Mouse (Mus musculus) limb, embryonic 12.5 days (tissue): Measurements from ENCODE around the gene Psmd6. TPM values are rescaled to one million over a fixed set of nuclear protein-coding genes. Genes with fewer than 3 reads are reported as not detected.
A peak's percentile ranks its signal among the peaks of the same experiment; 100 is the strongest.

Experiments
- ATAC-seq: fragments of 200-750 bp; cut with Nextera tagmentation; 2 replicates; pipeline ENCODE4 v1.8.0; 2017; ENCODE audit warnings: low read depth, moderate TSS enrichment; ENCODE audit not compliant: insufficient number of reproducible peaks, insufficient read depth, low FRiP score, low TSS enrichment
- H3K27ac ChIP-seq: fragments of 300-500 bp; sonication (generic); 2 replicates; pipeline ENCODE4 v1.5.1; 2016; ENCODE audit warnings: mild to moderate bottlenecking, moderate library complexity
- H3K27me3 ChIP-seq: fragments of 300-500 bp; sonication (generic); 2 replicates; pipeline ENCODE4 v1.6.1; 2016; ENCODE audit warnings: mild to moderate bottlenecking, moderate library complexity
- H3K36me3 ChIP-seq: fragments of 300-500 bp; sonication (generic); 2 replicates; pipeline ENCODE4 v1.6.1; 2016; ENCODE audit warnings: mild to moderate bottlenecking, moderate library complexity
- H3K4me1 ChIP-seq: fragments of 300-500 bp; sonication (generic); replicated peaks from 2 replicates; pipeline ENCODE4 v1.6.1; 2016
- H3K4me2 ChIP-seq: fragments of 300-500 bp; sonication (generic); 2 replicates; pipeline ENCODE4 v1.6.1; 2016; ENCODE audit warnings: mild to moderate bottlenecking, moderate library complexity
- H3K4me3 ChIP-seq: fragments of 300-500 bp; sonication (generic); replicated peaks from 2 replicates; pipeline ENCODE4 v1.5.1; 2016; ENCODE audit warnings: mild to moderate bottlenecking
- H3K9ac ChIP-seq: fragments of 300-500 bp; sonication (generic); replicated peaks from 2 replicates; pipeline ENCODE4 v1.6.1; 2016; ENCODE audit warnings: mild to moderate bottlenecking, moderate library complexity
- H3K9me3 ChIP-seq: fragments of 300-500 bp; sonication (generic); 2 replicates; pipeline ENCODE4 v1.6.1; 2016; ENCODE audit warnings: mild to moderate bottlenecking, moderate library complexity
- WGBS: fragments of 180-500 bp; shearing (Covaris S2); methylation state at CpG from one replicate; pipeline ENCODE4 v1.1.7; 2016; 5-methylcytosine and 5-hydroxymethylcytosine counted together
- polyA plus RNA-seq: library from polyadenylated mRNA; unstranded; fragments of >200 nt; fragmentation: Nextera tagmentation; extraction: Ambion mirVana; gene quantifications from 2 replicates; pipeline ENCODE4 v1.2.1, GENCODE M21; 2016

Gene Psmd6
- polyA plus RNA-seq, 1 experiment from 2014 or later: 275 TPM

GRCm38 (mm10) chr14:14086711-14087263, 34.0 kb downstream of the Psmd6 start:
- Histone ChIP-seq H3K27me3 (no peaks in the 10 kb centered on the region), H3K9me3 (no peaks in the 10 kb centered on the region), H3K4me1 (no peaks in the 10 kb centered on the region), H3K4me2 (no peak overlapping the region), H3K27ac (no peak overlapping the region), H3K4me3 (no peak overlapping the region), H3K9ac (no peak overlapping the region), H3K36me3 (peaks cover 31% of the 10 kb centered on the region)
- WGBS: 89% methylated on average over 4 of the region's 4 CpGs
- no peak for ATAC-seq

- no peak overlapping the region for H3K27ac ChIP-seq
- no peak overlapping the region for H3K9ac ChIP-seq
- no peaks in the 10 kb centered on the region for H3K27me3 ChIP-seq
- H3K4me2 ChIP-seq: no peak overlapping the region
- no peak for ATAC-seq
- no peaks in the 10 kb centered on the region for H3K9me3 ChIP-seq
- H3K36me3 ChIP-seq: peaks cover 12% of the 10 kb centered on the region; the same call in 1 of the 2 replicates
- no peak overlapping the region for H3K4me3 ChIP-seq
- 92% methylated on average over 8 of the region's 8 CpGs for WGBS
- H3K4me1 ChIP-seq: no peaks in the 10 kb centered on the region
Observed at GRCm38 (mm10) chr14:14083811-14084210, 37.0 kb downstream of the Psmd6 start.

GRCm38 (mm10) chr14:14080604-14081194, 40.1 kb downstream of the Psmd6 start:
- Histone ChIP-seq H3K36me3 (no peaks in the 10 kb centered on the region; the same call in none of the 2 replicates), H3K9ac (no peak overlapping the region), H3K9me3 (no peaks in the 10 kb centered on the region), H3K27ac (no peak overlapping the region), H3K4me3 (no peak overlapping the region), H3K4me1 (no peaks in the 10 kb centered on the region), H3K4me2 (no peak overlapping the region), H3K27me3 (no peaks in the 10 kb centered on the region)
- WGBS: 94% methylated on average over 6 of the region's 6 CpGs
- no peak for ATAC-seq

DNA sequence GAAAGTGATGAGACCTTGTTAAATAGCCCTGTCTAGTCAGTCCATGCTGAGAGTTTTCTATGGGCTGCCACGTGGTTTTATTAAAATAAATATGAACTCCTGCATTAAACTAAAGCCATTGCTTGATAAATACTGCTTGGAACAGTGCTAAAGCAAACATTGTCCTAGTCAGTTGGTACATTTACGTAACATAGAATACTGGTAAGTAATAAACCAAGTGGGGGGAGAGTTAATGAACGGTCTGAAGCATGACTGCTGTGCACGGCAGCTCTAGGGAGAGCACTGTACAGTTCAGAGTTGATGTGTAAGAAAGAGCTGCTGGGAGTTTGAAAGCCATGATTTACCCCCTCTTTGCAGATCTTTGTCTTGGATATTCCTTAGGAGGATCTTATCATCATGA, 49.3 kb downstream of the Psmd6 start:
- H3K27ac ChIP-seq: no peak overlapping the region

GRCm38 (mm10) chr14:14070541-14071315, 50.1 kb downstream of the Psmd6 start:
- ATAC-seq: no peak
- no peaks in the 10 kb centered on the region for H3K27me3 ChIP-seq
- 41% methylated on average over 6 of the region's 6 CpGs for WGBS

More for the DNA sequence above, 49.3 kb downstream of the Psmd6 start:
- H3K4me2 ChIP-seq: no peak overlapping the region
- no peak overlapping the region for H3K9ac ChIP-seq
- no peaks in the 10 kb centered on the region for H3K36me3 ChIP-seq
- no peak for ATAC-seq
- no peaks in the 10 kb centered on the region for H3K9me3 ChIP-seq
- no peak overlapping the region for H3K4me3 ChIP-seq
- 74% methylated on average over 4 of the region's 4 CpGs for WGBS
- no peaks in the 10 kb centered on the region for H3K27me3 ChIP-seq
- H3K4me1 ChIP-seq: peaks cover 15% of the 10 kb centered on the region

DNA sequence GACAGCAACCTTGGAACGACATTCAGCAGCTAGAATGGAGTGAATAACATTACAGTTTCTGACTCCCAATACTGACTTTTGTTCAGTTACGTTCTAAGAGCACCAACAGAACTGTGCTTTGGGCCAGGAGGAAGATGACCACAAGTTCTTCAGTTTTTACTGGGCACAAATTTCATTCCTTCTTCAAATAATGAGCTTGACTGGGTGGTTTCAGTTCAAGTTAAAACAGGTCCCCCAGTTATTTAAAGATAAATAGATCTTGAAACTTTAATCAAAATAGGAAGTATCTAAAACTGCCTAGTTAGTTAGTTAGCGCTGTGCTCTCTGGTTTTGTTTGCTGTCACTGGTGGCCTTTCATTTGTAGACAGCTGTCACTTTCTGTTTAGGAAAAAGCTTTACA, 52.2 kb downstream of the Psmd6 start:
- Histone ChIP-seq H3K9ac (no peak overlapping the region), H3K4me3 (no peak overlapping the region), H3K9me3 (no peaks in the 10 kb centered on the region), H3K4me1 (peaks cover 35% of the 10 kb centered on the region), H3K27me3 (no peaks in the 10 kb centered on the region), H3K4me2 (no peak overlapping the region), H3K27ac (no peak overlapping the region), H3K36me3 (no peaks in the 10 kb centered on the region)
- 64% methylated on average over 3 of the region's 3 CpGs for WGBS
- ATAC-seq: no peak

More at GRCm38 (mm10) chr14:14070541-14071315, 50.1 kb downstream of the Psmd6 start:
- Histone ChIP-seq H3K27ac (no peak overlapping the region), H3K4me3 (no peak overlapping the region), H3K9me3 (no peaks in the 10 kb centered on the region), H3K4me1 (peaks cover 19% of the 10 kb centered on the region), H3K36me3 (no peaks in the 10 kb centered on the region), H3K9ac (no peak overlapping the region), H3K4me2 (no peak overlapping the region)

- Histone ChIP-seq H3K27me3 (no peaks in the 10 kb centered on the region), H3K9me3 (no peaks in the 10 kb centered on the region), H3K9ac (no peak overlapping the region), H3K27ac (peak overlapping the region; percentile 50; the same call in 1 of the 2 replicates), H3K36me3 (no peaks in the 10 kb centered on the region), H3K4me1 (peaks cover 42% of the 10 kb centered on the region), H3K4me2 (peak overlapping the region; percentile 27), H3K4me3 (no peak overlapping the region)
- WGBS: 23% methylated on average over 10 of the region's 10 CpGs
- ATAC-seq: no peak
Observed at GRCm38 (mm10) chr14:14067648-14068472, 52.9 kb downstream of the Psmd6 start.

DNA sequence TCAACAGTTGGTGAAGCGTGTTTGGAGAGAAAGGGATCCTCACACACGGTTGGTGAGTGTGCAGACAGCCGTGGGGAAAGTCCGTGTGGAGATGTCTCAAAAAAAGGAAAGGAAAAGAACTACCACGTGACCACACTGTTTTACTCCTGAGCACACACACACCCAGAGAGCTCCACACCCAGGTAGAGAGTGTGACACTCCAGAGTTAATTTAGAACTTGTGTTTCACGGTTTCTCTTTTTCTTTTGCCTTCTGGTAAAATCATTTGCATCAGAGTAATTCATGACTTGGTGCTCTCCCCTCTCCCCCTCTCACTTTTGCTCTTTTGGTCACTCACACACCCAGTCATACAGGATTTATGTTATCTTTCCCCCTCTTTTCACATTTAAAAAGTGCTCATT, 54.5 kb downstream of the Psmd6 start:
- H3K36me3 ChIP-seq: no peaks in the 10 kb centered on the region
- H3K9ac ChIP-seq: no peak overlapping the region
- no peak overlapping the region for H3K27ac ChIP-seq
- no peaks in the 10 kb centered on the region for H3K9me3 ChIP-seq
- no peaks in the 10 kb centered on the region for H3K27me3 ChIP-seq
- no peak for ATAC-seq
- H3K4me3 ChIP-seq: no peak overlapping the region
- peaks cover 42% of the 10 kb centered on the region for H3K4me1 ChIP-seq
- 79% methylated on average over 6 of the region's 6 CpGs for whole genome bisulfite sequencing
- H3K4me2 ChIP-seq: no peak overlapping the region

DNA sequence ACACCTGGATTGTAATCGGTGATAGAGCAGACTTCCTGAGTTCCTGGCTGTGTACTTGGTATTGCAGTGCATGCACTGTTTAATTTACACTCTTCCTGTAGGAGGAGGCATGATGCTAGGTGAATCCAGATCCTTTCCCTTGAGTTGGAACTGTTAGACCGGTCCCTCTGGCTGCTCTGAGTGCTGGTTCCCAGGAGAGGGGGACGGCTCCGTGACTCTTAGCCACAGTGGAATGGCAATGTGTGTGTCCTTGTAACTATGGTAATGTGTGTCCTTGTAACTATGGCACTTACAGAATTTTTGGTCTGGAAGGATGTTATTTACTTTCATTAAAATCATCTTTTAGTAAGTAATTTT, 55.7 kb downstream of the Psmd6 start:
- ATAC-seq: peak; percentile 13; the same call in 1 of the 2 replicates
- no peak overlapping the region for H3K4me3 ChIP-seq
- 45% methylated on average over 4 of the region's 4 CpGs for WGBS

DNA sequence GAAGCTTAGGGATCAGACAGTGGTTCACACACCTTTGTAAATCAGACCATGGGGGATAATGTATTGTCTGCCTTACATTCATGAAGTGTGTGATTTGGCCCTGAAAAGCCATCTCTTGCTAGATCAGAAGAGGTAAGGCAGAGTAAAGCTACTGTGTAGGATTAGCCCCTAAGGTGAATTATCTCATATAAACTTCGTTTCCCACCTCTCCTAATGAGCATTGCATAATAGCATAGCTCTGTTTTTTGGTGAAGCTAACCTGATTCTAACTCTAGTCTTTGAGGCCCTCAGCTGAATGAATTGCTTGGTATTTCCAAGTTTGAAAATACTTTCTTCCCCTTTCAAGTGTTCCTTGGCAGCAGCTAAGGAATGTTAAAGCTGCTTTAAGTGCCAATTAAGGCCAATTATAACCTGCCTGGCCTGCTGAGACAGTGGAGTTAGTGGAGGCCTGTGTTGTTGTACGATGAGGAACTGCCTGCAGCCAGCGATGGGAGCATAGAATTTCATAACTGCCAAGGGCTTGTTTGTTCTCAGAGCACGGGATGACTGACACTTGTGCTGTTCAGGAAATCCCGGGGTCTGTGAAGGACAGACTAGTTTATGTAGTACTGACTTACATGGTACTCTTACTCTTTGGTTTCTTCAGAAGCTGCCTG, 56.2 kb downstream of the Psmd6 start:
- H3K9me3 ChIP-seq: no peaks in the 10 kb centered on the region
- H3K4me1 ChIP-seq: peaks cover 38% of the 10 kb centered on the region
- H3K4me2 ChIP-seq: no peak overlapping the region
- no peaks in the 10 kb centered on the region for H3K36me3 ChIP-seq
- H3K27me3 ChIP-seq: no peaks in the 10 kb centered on the region
- ATAC-seq: peak; percentile 53; the same call in 1 of the 2 replicates
- 22% methylated on average over 5 of the region's 5 CpGs for WGBS
- no peak overlapping the region for H3K4me3 ChIP-seq
- H3K27ac ChIP-seq: peak overlapping the region; percentile 67
- H3K9ac ChIP-seq: no peak overlapping the region

More for the DNA sequence above, 55.7 kb downstream of the Psmd6 start:
- no peaks in the 10 kb centered on the region for H3K9me3 ChIP-seq
- H3K4me1 ChIP-seq: peaks cover 38% of the 10 kb centered on the region
- no peaks in the 10 kb centered on the region for H3K36me3 ChIP-seq
- H3K9ac ChIP-seq: no peak overlapping the region
- no peak overlapping the region for H3K4me2 ChIP-seq
- H3K27me3 ChIP-seq: no peaks in the 10 kb centered on the region
- H3K27ac ChIP-seq: peak overlapping the region; percentile 67
